Mouse (Mus musculus) limb, embryonic 14.5 days (tissue): Measurements from ENCODE around the gene Rpl18. TPM values are rescaled to one million over a fixed set of nuclear protein-coding genes. Genes with fewer than 3 reads are reported as not detected.

ENCODE experiments used
- ATAC-seq: fragments of 200-750 bp; cut with Nextera tagmentation; 2 replicates; pipeline ENCODE4 v1.8.0; 2017; ENCODE audit warnings: low read depth, moderate number of reproducible peaks, moderate TSS enrichment; ENCODE audit not compliant: low FRiP score
- DNase-seq: peaks from one replicate; pipeline ENCODE4 v3.0.0-alpha.2; 2015; ENCODE audit warnings: low spot score
- H3K27ac ChIP-seq: fragments of 300-500 bp; sonication (generic); replicated peaks from 2 replicates; pipeline ENCODE4 v1.5.1; 2014; ENCODE audit warnings: low read depth, mild to moderate bottlenecking, low read length, moderate library complexity, mixed read lengths
- H3K27me3 ChIP-seq: fragments of 300-500 bp; sonication (generic); 2 replicates; pipeline ENCODE4 v1.6.1; 2014; ENCODE audit warnings: low read length, mixed read lengths; ENCODE audit not compliant: control insufficient read depth, insufficient read depth
- H3K36me3 ChIP-seq: fragments of 300-500 bp; sonication (generic); 2 replicates; pipeline ENCODE4 v1.6.1; 2014; ENCODE audit warnings: mild to moderate bottlenecking, low read length, moderate library complexity, mixed read lengths; ENCODE audit not compliant: control insufficient read depth, insufficient read depth
- H3K4me1 ChIP-seq: fragments of 300-500 bp; sonication (generic); 2 replicates; pipeline ENCODE4 v1.6.1; 2014; ENCODE audit warnings: antibody characterized with exemption, low read length, mixed read lengths; ENCODE audit not compliant: control insufficient read depth, insufficient read depth
- H3K4me2 ChIP-seq: fragments of 300-500 bp; sonication (generic); replicated peaks from 2 replicates; pipeline ENCODE4 v1.6.1; 2014; ENCODE audit warnings: low read depth, mild to moderate bottlenecking, low read length, moderate library complexity; ENCODE audit not compliant: severe bottlenecking
- H3K4me3 ChIP-seq: fragments of 300-500 bp; sonication (generic); replicated peaks from 2 replicates; pipeline ENCODE4 v1.5.1; 2014; ENCODE audit warnings: low read length
- H3K9ac ChIP-seq: fragments of 300-500 bp; sonication (generic); 2 replicates; pipeline ENCODE4 v1.6.1; 2014; ENCODE audit warnings: mild to moderate bottlenecking, low read depth, low read length, moderate library complexity; ENCODE audit not compliant: severe bottlenecking
- H3K9me3 ChIP-seq: fragments of 300-500 bp; sonication (generic); 2 replicates; pipeline ENCODE4 v1.6.1; 2016; ENCODE audit warnings: low read length; ENCODE audit not compliant: control insufficient read depth
- POLR2A ChIP-seq: fragments of 200-500 bp; IDR thresholded peaks from 2 replicates; pipeline ENCODE4 v1.8.0; 2012; ENCODE audit warnings: inconsistent platforms, mild to moderate bottlenecking, moderate library complexity, borderline replicate concordance; ENCODE audit not compliant: insufficient read depth, insufficient read length; ENCODE audit errors: extremely low read depth
- WGBS: fragments of 180-500 bp; shearing (Covaris S2); extraction: QIAGEN DNeasy Blood & Tissue Kit; methylation state at CpG from one replicate; pipeline ENCODE4 v1.1.7; 2014; 5-methylcytosine and 5-hydroxymethylcytosine counted together
- polyA plus RNA-seq, 2 experiments: library from polyadenylated mRNA; depleted of rRNA in 1 of 2; stranded (reverse) in 1 of 2; unstranded in 1 of 2; fragments of >200 nt; fragmentation: Nextera tagmentation in 1 of 2; extraction: Ambion mirVana in 1 of 2; gene quantifications; 2 replicates each; pipeline versions ENCODE4 v1.2.1 to v1.2.3; 2012 to 2014

Rpl18 gene
- polyA plus RNA-seq, 2 experiments, result 1,196 to 1,246 TPM

GRCm38 (mm10) chr7:45721642-45722347, 6.5 kb downstream of the Rpl18 start:
- H3K27me3 ChIP-seq, result no peaks in the 10 kb centered on the region
- no peak overlapping the region for H3K27ac ChIP-seq
- DNase-seq (no peak), ATAC-seq (no peak)
- H3K9ac ChIP-seq, result no peak overlapping the region
- peaks cover 9% of the 10 kb centered on the region for H3K4me1 ChIP-seq
- no peak overlapping the region for H3K4me3 ChIP-seq
- no peaks in the 10 kb centered on the region for H3K9me3 ChIP-seq
- TF ChIP-seq POLR2A, result no peak
- H3K4me2 ChIP-seq, result no peak overlapping the region
- WGBS, result 56% methylated on average over 13 of the region's 13 CpGs
- H3K36me3 ChIP-seq, result peaks cover 77% of the 10 kb centered on the region

GRCm38 (mm10) chr7:45722348-45722713, 7.1 kb downstream of the Rpl18 start:
- no peak overlapping the region for H3K4me2 ChIP-seq
- no peak overlapping the region for H3K4me3 ChIP-seq
- H3K36me3 ChIP-seq, result peaks cover 81% of the 10 kb centered on the region
- DNase-seq (no peak), ATAC-seq (no peak)
- H3K4me1 ChIP-seq, result peaks cover 7% of the 10 kb centered on the region
- no peak overlapping the region for H3K27ac ChIP-seq
- no peaks in the 10 kb centered on the region for H3K27me3 ChIP-seq
- no peaks in the 10 kb centered on the region for H3K9me3 ChIP-seq
- WGBS, result 80% methylated on average over 13 of the region's 13 CpGs
- H3K9ac ChIP-seq, result no peak overlapping the region
- no peak for TF ChIP-seq POLR2A

DNA sequence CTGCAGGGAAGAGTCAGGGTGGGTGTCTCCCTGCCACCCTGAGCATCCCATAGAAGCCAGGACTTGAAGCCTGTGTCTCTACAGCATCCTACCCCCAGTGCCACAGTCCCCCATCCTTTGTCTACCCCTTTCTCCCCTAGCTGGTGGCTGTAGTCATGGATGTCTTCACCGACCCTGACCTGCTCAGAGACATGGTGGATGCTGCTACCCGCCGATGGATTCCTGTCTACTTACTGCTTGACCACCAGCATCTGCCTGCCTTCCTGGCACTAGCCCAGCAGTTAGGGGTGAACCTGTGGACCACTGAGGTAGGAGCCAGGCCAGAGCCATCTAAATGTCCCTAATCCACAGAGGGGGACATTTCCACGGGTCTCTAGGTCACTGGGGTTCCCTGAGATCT, 8.0 kb downstream of the Rpl18 start:
- H3K27ac ChIP-seq, result no peak overlapping the region
- WGBS, result 84% methylated on average over 4 of the region's 4 CpGs
- H3K9ac ChIP-seq, result no peak overlapping the region
- no peak overlapping the region for H3K4me3 ChIP-seq
- H3K9me3 ChIP-seq, result no peaks in the 10 kb centered on the region
- DNase-seq (no peak), ATAC-seq (no peak)
- peaks cover 7% of the 10 kb centered on the region for H3K4me1 ChIP-seq
- H3K36me3 ChIP-seq, result peaks cover 87% of the 10 kb centered on the region
- no peak for TF ChIP-seq POLR2A
- H3K27me3 ChIP-seq, result no peaks in the 10 kb centered on the region
- no peak overlapping the region for H3K4me2 ChIP-seq

- Histone ChIP-seq H3K36me3 (peaks cover 92% of the 10 kb centered on the region), H3K27me3 (no peaks in the 10 kb centered on the region), H3K27ac (no peak overlapping the region), H3K9me3 (no peaks in the 10 kb centered on the region), H3K4me1 (peaks cover 6% of the 10 kb centered on the region), H3K4me3 (no peak overlapping the region), H3K4me2 (no peak overlapping the region), H3K9ac (no peak overlapping the region)
- DNase-seq (no peak), ATAC-seq (no peak)
- WGBS, result 93% methylated on average over 14 of the region's 14 CpGs
- no peak for TF ChIP-seq POLR2A
Observed at GRCm38 (mm10) chr7:45723781-45724180, 8.5 kb downstream of the Rpl18 start.

DNA sequence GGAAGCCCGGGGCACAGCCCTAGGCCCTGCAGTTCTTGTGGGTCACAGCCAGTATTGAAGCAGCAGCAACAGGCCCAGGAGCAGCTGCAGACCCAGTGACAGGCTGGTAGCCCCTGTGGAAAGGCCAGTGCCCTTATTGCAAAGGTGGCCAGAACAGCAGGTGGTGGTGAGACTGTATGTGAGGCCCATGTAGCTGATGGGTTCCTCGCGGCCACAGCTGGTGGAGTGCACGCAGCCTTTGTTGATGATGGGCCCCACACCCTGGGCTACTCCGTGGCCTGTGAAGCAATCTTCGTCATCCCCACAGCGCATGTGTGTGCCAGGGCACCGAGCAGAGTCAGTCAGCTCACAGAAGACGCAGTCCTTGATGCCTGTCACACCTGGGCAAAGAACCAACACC, 9.9 kb downstream of the Rpl18 start:
- DNase-seq, result no peak
- H3K27ac ChIP-seq, result no peak overlapping the region
- no peak for ATAC-seq
- H3K27me3 ChIP-seq, result no peaks in the 10 kb centered on the region
- no peak overlapping the region for H3K4me3 ChIP-seq
- peaks cover 84% of the 10 kb centered on the region for H3K36me3 ChIP-seq
- no peak overlapping the region for H3K4me2 ChIP-seq
- no peaks in the 10 kb centered on the region for H3K9me3 ChIP-seq
- no peak overlapping the region for H3K9ac ChIP-seq
- H3K4me1 ChIP-seq, result no peaks in the 10 kb centered on the region
- TF ChIP-seq POLR2A, result no peak
- WGBS, result 90% methylated on average over 8 of the region's 9 CpGs

- no peak for TF ChIP-seq POLR2A
- H3K4me2 ChIP-seq, result no peak within 1 kb of the TSS
- 0 out of 2 replicates have a peak, but pooled peaks cover under 1% of the 10 kb centered on the region for H3K4me1 ChIP-seq
- H3K27ac ChIP-seq, result no peak within 1 kb of the TSS
- no peak for ATAC-seq
- H3K36me3 ChIP-seq, result peaks cover 78% of the 10 kb centered on the region
- WGBS, result 85% methylated on average over 11 of the region's 11 CpGs
- H3K4me3 ChIP-seq, result no peak within 1 kb of the TSS
- no peaks in the 10 kb centered on the region for H3K9me3 ChIP-seq
- no peak within 1 kb of the TSS for H3K9ac ChIP-seq
- DNase-seq, result no peak
- no peaks in the 10 kb centered on the region for H3K27me3 ChIP-seq
Observed at GRCm38 (mm10) chr7:45725713-45726112, 10.5 kb downstream of the Rpl18 start, which contains the start of gene Spaca4. Spaca4 (minus strand) TSS chr7:45725813.
